Mouse (Mus musculus) neural tube, embryonic 11.5 days (tissue): ENCODE results near the gene Lypd6b. TPM values are rescaled to one million over a fixed set of nuclear protein-coding genes. Genes with fewer than 3 reads are reported as not detected.

Source experiments
- ATAC-seq: fragments of 200-750 bp; cut with Nextera tagmentation; 2 replicates; pipeline ENCODE4 v1.8.0; 2017; ENCODE audit warnings: moderate number of reproducible peaks, mild to moderate bottlenecking, moderate TSS enrichment, moderate library complexity; ENCODE audit not compliant: insufficient read depth, low FRiP score, low TSS enrichment
- DNase-seq: peaks from one replicate; pipeline ENCODE4 v3.0.0-alpha.2; 2015; ENCODE audit warnings: low spot score
- H3K27ac ChIP-seq: fragments of 300-500 bp; sonication (generic); 2 replicates; pipeline ENCODE4 v1.5.1; 2014; ENCODE audit warnings: low read depth, mild to moderate bottlenecking, low read length
- H3K27me3 ChIP-seq: fragments of 300-500 bp; sonication (generic); 2 replicates; pipeline ENCODE4 v1.6.1; 2014; ENCODE audit warnings: mild to moderate bottlenecking, low read length, mixed read lengths; ENCODE audit not compliant: control insufficient read depth, insufficient read depth
- H3K36me3 ChIP-seq: fragments of 300-500 bp; sonication (generic); 2 replicates; pipeline ENCODE4 v1.6.1; 2014; ENCODE audit warnings: mild to moderate bottlenecking, low read length, moderate library complexity, mixed read lengths; ENCODE audit not compliant: control insufficient read depth, insufficient read depth
- H3K4me1 ChIP-seq: fragments of 300-500 bp; sonication (generic); 2 replicates; pipeline ENCODE4 v1.6.1; 2014; ENCODE audit warnings: low read length, mixed read lengths; ENCODE audit not compliant: control insufficient read depth, insufficient read depth
- H3K4me2 ChIP-seq: fragments of 300-500 bp; sonication (generic); 2 replicates; pipeline ENCODE4 v1.6.1; 2014; ENCODE audit warnings: low read depth, mild to moderate bottlenecking, moderate library complexity
- H3K4me3 ChIP-seq: fragments of 300-500 bp; sonication (generic); 2 replicates; pipeline ENCODE4 v1.5.1; 2014; ENCODE audit warnings: low read depth, low read length
- H3K9ac ChIP-seq: fragments of 300-500 bp; sonication (generic); 2 replicates; pipeline ENCODE4 v1.6.1; 2014; ENCODE audit warnings: mild to moderate bottlenecking, low read length
- H3K9me3 ChIP-seq: fragments of 300-500 bp; sonication (generic); 2 replicates; pipeline ENCODE4 v1.6.1; 2016; ENCODE audit warnings: low read length; ENCODE audit not compliant: control insufficient read depth
- WGBS: fragments of 180-500 bp; shearing (Covaris S2); extraction: QIAGEN DNeasy Blood & Tissue Kit; methylation state at CpG from one replicate; pipeline ENCODE4 v1.1.7; 2014; 5-methylcytosine and 5-hydroxymethylcytosine counted together
- polyA plus RNA-seq: library from polyadenylated mRNA; unstranded; fragments of >200 nt; fragmentation: Nextera tagmentation; extraction: Ambion mirVana; gene quantifications from 2 replicates; pipeline ENCODE4 v1.2.1, GENCODE M21; 2014

Lypd6b gene
- 1.3 and 1.9 TPM in 2 replicates for polyA plus RNA-seq

GRCm38 (mm10) chr2:49787376-49788050, at the start of gene Lypd6b:
Gene Lypd6b (plus strand): TSS chr2:49787688.
- Histone ChIP-seq H3K9me3 (no peaks in the 10 kb centered on the region), H3K36me3 (no peaks in the 10 kb centered on the region), H3K4me1 (no peaks in the 10 kb centered on the region), H3K9ac (peak within 1 kb of the TSS; percentile 44), H3K4me2 (peak within 1 kb of the TSS; percentile 89), H3K27ac (no peak within 1 kb of the TSS), H3K4me3 (peak within 1 kb of the TSS; percentile 48), H3K27me3 (peaks cover 25% of the 10 kb centered on the region)
- DNase-seq (peak; percentile 36), ATAC-seq (peak; percentile 73)
- under 1% methylated on average over 57 of the region's 79 CpGs for whole genome bisulfite sequencing

- DNase-seq, result no peak
- Histone ChIP-seq H3K27ac (no peak overlapping the region), H3K4me2 (no peak overlapping the region), H3K9ac (no peak overlapping the region), H3K9me3 (no peaks in the 10 kb centered on the region), H3K4me3 (no peak overlapping the region), H3K27me3 (no peaks in the 10 kb centered on the region), H3K36me3 (peaks cover 5% of the 10 kb centered on the region), H3K4me1 (peaks cover 10% of the 10 kb centered on the region)
- no peak for ATAC-seq
- WGBS, result 86% methylated on average over 5 of the region's 5 CpGs
These were observed 48.4 kb upstream of the Lypd6b start for GRCm38 (mm10) chr2:49739046-49739445.

GRCm38 (mm10) chr2:49741026-49741425, 46.5 kb upstream of the Lypd6b start:
- DNase-seq, result no peak
- no peak for ATAC-seq
- Histone ChIP-seq H3K9ac (no peak overlapping the region), H3K27me3 (no peaks in the 10 kb centered on the region), H3K4me3 (no peak overlapping the region), H3K4me1 (peaks cover 10% of the 10 kb centered on the region), H3K27ac (no peak overlapping the region), H3K4me2 (no peak overlapping the region), H3K36me3 (peaks cover 5% of the 10 kb centered on the region), H3K9me3 (no peaks in the 10 kb centered on the region)
- WGBS, result 79% methylated on average over 6 of the region's 6 CpGs

GRCm38 (mm10) chr2:49741895-49742734, 45.4 kb upstream of the Lypd6b start:
- Histone ChIP-seq H3K27me3 (no peaks in the 10 kb centered on the region), H3K27ac (no peak overlapping the region), H3K4me2 (no peak overlapping the region), H3K4me3 (no peak overlapping the region), H3K9ac (no peak overlapping the region), H3K4me1 (peaks cover 10% of the 10 kb centered on the region), H3K9me3 (no peaks in the 10 kb centered on the region), H3K36me3 (peaks cover 5% of the 10 kb centered on the region)
- no peak for ATAC-seq
- DNase-seq, result no peak
- 73% methylated on average over 16 of the region's 16 CpGs for WGBS

GRCm38 (mm10) chr2:49742919-49743318, 44.6 kb upstream of the Lypd6b start:
- Histone ChIP-seq H3K4me3 (no peak overlapping the region), H3K27me3 (no peaks in the 10 kb centered on the region), H3K9ac (no peak overlapping the region), H3K36me3 (peaks cover 5% of the 10 kb centered on the region), H3K27ac (no peak overlapping the region), H3K4me2 (no peak overlapping the region), H3K9me3 (no peaks in the 10 kb centered on the region), H3K4me1 (peaks cover 10% of the 10 kb centered on the region)
- ATAC-seq (no peak), DNase-seq (no peak)
- WGBS, result 83% methylated on average over 4 of the region's 4 CpGs

GRCm38 (mm10) chr2:49743775-49744174, 43.7 kb upstream of the Lypd6b start:
- DNase-seq (no peak), ATAC-seq (0 out of 2 replicates have a peak, but pooled peaks have one; percentile 14)
- no peaks in the 10 kb centered on the region for H3K9me3 ChIP-seq
- peaks cover 10% of the 10 kb centered on the region for H3K4me1 ChIP-seq
- H3K9ac ChIP-seq, result no peak overlapping the region
- peaks cover 3% of the 10 kb centered on the region for H3K36me3 ChIP-seq
- H3K27ac ChIP-seq, result peak overlapping the region; percentile 21; the same call in 1 of the 2 replicates
- no peak overlapping the region for H3K4me2 ChIP-seq
- no peaks in the 10 kb centered on the region for H3K27me3 ChIP-seq
- 24% methylated on average over 6 of the region's 6 CpGs for WGBS
- no peak overlapping the region for H3K4me3 ChIP-seq

GRCm38 (mm10) chr2:49744251-49745093, 43.0 kb upstream of the Lypd6b start:
- ATAC-seq (0 out of 2 replicates have a peak, but pooled peaks have one; percentile 28), DNase-seq (no peak)
- Histone ChIP-seq H3K36me3 (peaks cover 2% of the 10 kb centered on the region), H3K27ac (no peak overlapping the region), H3K9ac (no peak overlapping the region), H3K9me3 (no peaks in the 10 kb centered on the region), H3K27me3 (no peaks in the 10 kb centered on the region), H3K4me3 (no peak overlapping the region), H3K4me2 (no peak overlapping the region), H3K4me1 (peaks cover 10% of the 10 kb centered on the region)
- WGBS, result 46% methylated on average over 11 of the region's 11 CpGs

- Histone ChIP-seq H3K36me3 (peaks cover 2% of the 10 kb centered on the region), H3K9me3 (no peaks in the 10 kb centered on the region), H3K27me3 (no peaks in the 10 kb centered on the region), H3K4me2 (no peak overlapping the region), H3K4me3 (no peak overlapping the region), H3K27ac (no peak overlapping the region), H3K4me1 (peaks cover 10% of the 10 kb centered on the region), H3K9ac (no peak overlapping the region)
- ATAC-seq, result no peak
- DNase-seq, result no peak
- WGBS, result 70% methylated on average over 14 of the region's 14 CpGs
These were observed 42.2 kb upstream of the Lypd6b start for GRCm38 (mm10) chr2:49745094-49745781.
